Mouse (Mus musculus) megakaryocyte, embryonic 14.5 days (primary cell): ENCODE measurements at regions not wholly inside any gene's neighbourhood (a gene's known extent, or its start where the extent isn't known, plus 50 kb on each side); places are given as distances from the start of the nearest gene placed in this dataset.

Experiments used
- FLI1 ChIP-seq: IDR thresholded peaks from 2 replicates; pipeline ENCODE4 v1.6.1; 2012; ENCODE audit warnings: low read length, inconsistent platforms, mixed read lengths
- GATA1 ChIP-seq: IDR thresholded peaks from 3 replicates; pipeline ENCODE4 v1.6.1; 2012; ENCODE audit warnings: mixed read lengths, low read length, inconsistent platforms, borderline replicate concordance

GRCm38 (mm10) chr9:78903211-78903610, 287.9 kb downstream of the Cd109 start:
- TF ChIP-seq GATA1 (no peak), FLI1 (no peak)
